Mouse (Mus musculus): ENCODE measurements around the gene Ablim1. TPM values are rescaled to one million over a fixed set of nuclear protein-coding genes. Genes with fewer than 3 reads are reported as not detected.
A peak's percentile ranks its signal among the peaks of the same experiment; 100 is the strongest.

Ablim1 gene
- total and polyA plus RNA-seq, 3 experiments: 101 to 454 (median 418) TPM

DNA sequence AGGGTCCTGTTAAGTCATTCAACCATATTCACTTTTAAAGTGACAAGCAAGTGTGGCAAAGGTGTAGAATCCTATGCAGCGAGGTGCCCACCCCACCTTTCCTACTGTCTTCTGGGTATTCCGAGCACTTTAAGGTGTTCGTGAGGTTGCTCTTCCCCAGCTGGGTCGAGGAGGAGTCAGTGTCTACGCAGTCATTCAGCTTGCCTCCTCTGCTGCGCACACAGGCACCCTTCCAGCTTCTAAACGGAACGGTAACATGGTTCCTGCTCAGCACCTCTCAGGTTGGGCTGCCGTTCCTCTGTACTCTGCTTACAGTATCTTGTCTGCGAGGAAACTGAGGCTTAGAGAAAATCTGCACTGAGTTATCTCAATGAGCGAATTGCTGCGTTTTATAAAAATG, 40.4 kb downstream of the Ablim1 start:
- peaks cover 34% of the 10 kb centered on the region for H3K4me1 ChIP-seq (ENCODE audit: control insufficient read depth, insufficient read depth, low read length)
- intact Hi-C loops (cut with DNase I): no loop called here
- 49% methylated on average over 12 of the region's 12 CpGs for WGBS

DNA sequence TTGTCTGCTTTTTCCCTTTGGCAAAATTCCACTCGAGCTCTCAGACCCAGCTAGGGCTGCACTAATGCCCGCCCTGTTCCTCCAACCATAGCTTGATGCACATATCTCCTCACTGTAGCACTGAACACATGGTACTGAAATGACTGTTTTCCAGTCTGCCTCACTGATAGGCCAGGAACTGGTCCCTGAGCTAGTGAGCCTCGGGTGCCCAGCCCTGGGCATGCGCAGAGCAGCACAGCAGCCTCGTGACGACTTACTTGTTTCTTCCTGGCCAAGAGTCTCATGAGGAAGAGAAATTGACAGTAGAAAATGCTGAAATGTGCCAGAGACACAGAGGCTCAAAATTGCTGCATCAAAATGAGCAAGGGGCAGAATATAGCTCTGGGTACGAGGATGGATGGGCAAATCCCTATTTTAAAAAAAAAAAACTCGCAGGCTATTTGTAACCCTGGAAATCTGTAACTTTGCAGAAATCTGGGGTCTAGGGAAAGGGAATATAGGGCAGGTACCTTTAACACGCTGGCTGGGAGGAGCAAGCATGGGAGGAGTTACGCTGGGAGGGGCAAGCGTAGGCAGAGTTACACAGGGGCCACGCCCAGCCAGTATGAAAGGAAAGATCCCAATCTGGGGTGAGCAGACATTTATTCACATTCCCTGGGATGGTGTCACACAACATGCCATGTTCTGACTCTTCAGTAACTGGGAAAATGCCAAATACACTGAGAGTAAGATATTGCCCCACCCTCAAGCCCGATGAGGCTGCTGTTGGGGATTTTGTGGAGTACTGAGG, 41.7 kb downstream of the Ablim1 start:
- 29% methylated on average over 13 of the region's 13 CpGs for WGBS
- DNase-seq: peak; percentile 76 to 87
- peak overlapping the region; percentile 49 for H3K9ac ChIP-seq (ENCODE audit: low read depth, low read length)
- H3K4me3 ChIP-seq: peak overlapping the region; percentile 32
- intact Hi-C loops (cut with DNase I): no loop called here
- H3K27me3 ChIP-seq (ENCODE audit: control insufficient read depth, insufficient read depth, low read length): no peaks in the 10 kb centered on the region
- peak overlapping the region; percentile 91 for H3K27ac ChIP-seq
- peaks cover 31% of the 10 kb centered on the region for H3K36me3 ChIP-seq (ENCODE audit: control insufficient read depth, insufficient read depth, low read length)
- TF ChIP-seq POLR2A (IDR thresholded peaks at IDR 0.05; ENCODE audit: insufficient read depth, low read depth, low read length) (peak; percentile 87), EP300 (IDR thresholded peaks at IDR 0.05; ENCODE audit: insufficient read depth, low read depth, low read length) (peak; percentile 82; the same call in 1 of the 2 replicates), CTCF (IDR thresholded peaks at IDR 0.05) (no peak)
- H3K79me2 ChIP-seq (replicated peaks; ENCODE audit: control insufficient read depth, insufficient read depth, low read length): peaks cover 4% of the 10 kb centered on the region; the same call in 1 of the 2 replicates
- peaks cover 38% of the 10 kb centered on the region for H3K4me1 ChIP-seq (ENCODE audit: control insufficient read depth, insufficient read depth, low read length)

More for the DNA sequence above, 40.4 kb downstream of the Ablim1 start:
- DNase-seq: no peak
- H3K27me3 ChIP-seq (ENCODE audit: control insufficient read depth, insufficient read depth, low read length): no peaks in the 10 kb centered on the region
- H3K79me2 ChIP-seq (replicated peaks; ENCODE audit: control insufficient read depth, insufficient read depth, low read length): peaks cover 2% of the 10 kb centered on the region; the same call in 1 of the 2 replicates
- H3K4me3 ChIP-seq: peak overlapping the region; percentile 13; the same call in 1 of the 2 replicates
- TF ChIP-seq CTCF (IDR thresholded peaks at IDR 0.05) (no peak), POLR2A (IDR thresholded peaks at IDR 0.05; ENCODE audit: insufficient read depth, low read depth, low read length) (peak; percentile 36; the same call in 1 of the 2 replicates), EP300 (IDR thresholded peaks at IDR 0.05; ENCODE audit: insufficient read depth, low read depth, low read length) (0 out of 2 replicates have a peak, but pooled peaks have one; percentile 20)
- H3K36me3 ChIP-seq (ENCODE audit: control insufficient read depth, insufficient read depth, low read length): peaks cover 28% of the 10 kb centered on the region
- peak overlapping the region; percentile 91 for H3K27ac ChIP-seq
- H3K9ac ChIP-seq (ENCODE audit: low read depth, low read length): peak overlapping the region; percentile 59

GRCm38 (mm10) chr19:57271757-57272156, 43.0 kb downstream of the Ablim1 start:
- intact Hi-C loops (cut with DNase I): no loop called here
- Histone ChIP-seq H3K4me1 (ENCODE audit: control insufficient read depth, insufficient read depth, low read length) (peaks cover 45% of the 10 kb centered on the region), H3K79me2 (replicated peaks; ENCODE audit: control insufficient read depth, insufficient read depth, low read length) (peaks cover 4% of the 10 kb centered on the region; the same call in 1 of the 2 replicates), H3K4me3 (peak overlapping the region; percentile 31), H3K27me3 (ENCODE audit: control insufficient read depth, insufficient read depth, low read length) (no peaks in the 10 kb centered on the region), H3K36me3 (ENCODE audit: control insufficient read depth, insufficient read depth, low read length) (peaks cover 31% of the 10 kb centered on the region), H3K9ac (ENCODE audit: low read depth, low read length) (peak overlapping the region; percentile 36), H3K27ac (peak overlapping the region; percentile 91)
- DNase-seq: peak; percentile 68 to 70
- TF ChIP-seq POLR2A (IDR thresholded peaks at IDR 0.05; ENCODE audit: insufficient read depth, low read depth, low read length) (peak; percentile 55), EP300 (IDR thresholded peaks at IDR 0.05; ENCODE audit: insufficient read depth, low read depth, low read length) (peak; percentile 67; the same call in 1 of the 2 replicates), CTCF (IDR thresholded peaks at IDR 0.05) (no peak)
- 23% methylated on average over 16 of the region's 16 CpGs for WGBS

- H3K9ac ChIP-seq (ENCODE audit: low read depth, low read length): peak overlapping the region; percentile 48
- H3K4me1 ChIP-seq (ENCODE audit: control insufficient read depth, insufficient read depth, low read length): peaks cover 48% of the 10 kb centered on the region
- peaks cover 4% of the 10 kb centered on the region; the same call in 1 of the 2 replicates for H3K79me2 ChIP-seq (replicated peaks; ENCODE audit: control insufficient read depth, insufficient read depth, low read length)
- peak overlapping the region; percentile 91 for H3K27ac ChIP-seq
- intact Hi-C loops (cut with DNase I): no loop called here
- H3K36me3 ChIP-seq (ENCODE audit: control insufficient read depth, insufficient read depth, low read length): peaks cover 35% of the 10 kb centered on the region
- DNase-seq: no peak
- H3K4me3 ChIP-seq: no peak overlapping the region
- TF ChIP-seq EP300 (IDR thresholded peaks at IDR 0.05; ENCODE audit: insufficient read depth, low read depth, low read length): 0 out of 2 replicates have a peak, but pooled peaks have one; percentile 13
- TF ChIP-seq POLR2A (IDR thresholded peaks at IDR 0.05; ENCODE audit: insufficient read depth, low read depth, low read length): no peak
- H3K27me3 ChIP-seq (ENCODE audit: control insufficient read depth, insufficient read depth, low read length): no peaks in the 10 kb centered on the region
- 63% methylated on average over 6 of the region's 6 CpGs for WGBS
These were observed 44.0 kb downstream of the Ablim1 start for GRCm38 (mm10) chr19:57270711-57271110.

DNA sequence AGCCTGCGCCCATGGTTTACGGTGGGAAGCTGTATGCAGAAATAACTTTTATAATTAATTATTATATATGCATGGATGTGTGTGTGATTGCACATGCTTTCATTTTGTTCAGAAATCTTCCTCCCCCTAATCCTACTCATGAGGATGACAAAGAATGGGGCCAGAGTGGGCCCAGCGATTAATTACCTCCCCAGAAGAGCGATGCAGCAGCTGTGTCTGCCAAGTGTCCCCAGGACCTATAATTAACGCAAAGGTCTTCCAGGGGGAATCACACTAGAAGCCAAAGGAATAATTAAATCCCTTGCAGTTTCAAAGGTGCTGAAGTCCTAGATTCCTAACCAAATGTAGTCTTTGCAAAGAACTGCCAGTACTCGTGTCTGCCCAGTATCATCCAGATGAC, 44.9 kb downstream of the Ablim1 start:
- Histone ChIP-seq H3K4me3 (no peak overlapping the region), H3K36me3 (ENCODE audit: control insufficient read depth, insufficient read depth, low read length) (peaks cover 35% of the 10 kb centered on the region), H3K9ac (ENCODE audit: low read depth, low read length) (no peak overlapping the region), H3K79me2 (replicated peaks; ENCODE audit: control insufficient read depth, insufficient read depth, low read length) (peaks cover 4% of the 10 kb centered on the region; the same call in 1 of the 2 replicates), H3K27ac (peak overlapping the region; percentile 91), H3K4me1 (ENCODE audit: control insufficient read depth, insufficient read depth, low read length) (peaks cover 44% of the 10 kb centered on the region), H3K27me3 (ENCODE audit: control insufficient read depth, insufficient read depth, low read length) (no peaks in the 10 kb centered on the region)
- DNase-seq: no peak
- intact Hi-C loops (cut with DNase I): no loop called here
- TF ChIP-seq POLR2A (IDR thresholded peaks at IDR 0.05; ENCODE audit: insufficient read depth, low read depth, low read length): no peak
- WGBS: 36% methylated on average over 6 of the region's 6 CpGs

- Histone ChIP-seq H3K9ac (ENCODE audit: low read depth, low read length) (no peak overlapping the region), H3K27me3 (ENCODE audit: control insufficient read depth, insufficient read depth, low read length) (no peaks in the 10 kb centered on the region), H3K4me1 (ENCODE audit: control insufficient read depth, insufficient read depth, low read length) (peaks cover 42% of the 10 kb centered on the region), H3K36me3 (ENCODE audit: control insufficient read depth, insufficient read depth, low read length) (peaks cover 37% of the 10 kb centered on the region), H3K79me2 (replicated peaks; ENCODE audit: control insufficient read depth, insufficient read depth, low read length) (peaks cover 6% of the 10 kb centered on the region; the same call in 1 of the 2 replicates), H3K27ac (peak overlapping the region; percentile 93), H3K4me3 (no peak overlapping the region)
- intact Hi-C loops (cut with DNase I): loop anchor here (2.0 kb wide), 3 partner anchors 27 to 57 kb away; partner anchors contain the start of gene Ablim1
- DNase-seq: peak in 1 of 2 experiments; percentile 20
- 38% methylated on average over 5 of the region's 5 CpGs for WGBS
- no peak for TF ChIP-seq EP300 (IDR thresholded peaks at IDR 0.05; ENCODE audit: insufficient read depth, low read depth, low read length)
- no peak for TF ChIP-seq POLR2A (IDR thresholded peaks at IDR 0.05; ENCODE audit: insufficient read depth, low read depth, low read length)
- TF ChIP-seq CTCF (IDR thresholded peaks at IDR 0.05): 0 out of 2 replicates have a peak, but pooled peaks have one; percentile 6
These were observed 47.2 kb downstream of the Ablim1 start for GRCm38 (mm10) chr19:57267531-57267930.

Measured in heart, adult 2 months (tissue).